Mouse (Mus musculus) bone marrow macrophage, adult 2 months (primary cell): Measurements from ENCODE around the gene Mcat.

ENCODE experiments used
- CTCF ChIP-seq: IDR thresholded peaks from 2 replicates; pipeline ENCODE4 v1.5.1; 2012; ENCODE audit warnings: low read depth, mild to moderate bottlenecking, low read length, moderate library complexity
- POLR2A ChIP-seq: IDR thresholded peaks from 2 replicates; pipeline ENCODE4 v1.6.1; 2012; ENCODE audit warnings: mild to moderate bottlenecking, low read depth, low read length, borderline replicate concordance

DNA sequence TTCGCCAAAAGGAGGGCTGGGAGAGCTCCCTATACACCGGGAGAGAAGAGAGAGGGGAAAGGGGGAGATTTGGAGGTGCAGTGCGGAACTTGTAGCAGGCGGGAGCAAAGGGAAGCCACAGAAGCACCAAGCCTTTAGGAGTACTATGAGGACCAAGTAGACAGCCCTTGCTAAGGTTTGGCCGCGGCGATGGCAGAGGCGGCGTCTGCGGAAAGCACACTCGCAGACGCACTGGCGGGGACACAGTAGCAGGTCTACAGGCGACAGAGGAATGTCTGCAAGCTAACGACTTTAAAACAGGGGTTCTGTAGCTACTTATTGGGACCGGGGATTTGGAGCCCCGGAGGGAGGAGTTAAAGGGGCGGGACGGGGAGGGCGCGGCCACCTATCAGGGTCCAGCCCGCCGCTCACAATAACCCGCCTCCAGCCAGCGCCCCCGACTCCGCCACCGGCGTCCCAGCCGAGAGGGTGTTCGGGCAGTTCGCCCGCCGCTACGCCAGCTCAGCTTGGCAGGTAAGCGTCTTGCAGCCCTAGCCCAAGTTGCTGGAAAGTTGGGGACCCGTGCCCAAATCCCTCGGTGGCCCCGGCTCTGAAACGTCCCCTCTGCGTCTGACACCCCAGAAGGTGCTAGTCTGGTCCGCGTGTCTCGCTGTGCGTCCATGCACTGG, 37.0 kb downstream of the Mcat start, which contains the start of gene Bik:
- TF ChIP-seq CTCF (no peak), POLR2A (no peak)
